Mouse (Mus musculus): ENCODE measurements around the gene Lpcat2. TPM values are rescaled to one million over a fixed set of nuclear protein-coding genes. Genes with fewer than 3 reads are reported as not detected.

The Lpcat2 gene
- polyA plus RNA-seq, 1 experiment from 2014 or later = 4.3 TPM

GRCm38 (mm10) chr8:92828251-92828743 lies 26.8 kb upstream of the Lpcat2 start:
- no peak overlapping the region for H3K27ac ChIP-seq (ENCODE audit: low read depth, low read length)
- peaks cover 8% of the 10 kb centered on the region for H3K27me3 ChIP-seq (replicated peaks; ENCODE audit: control insufficient read depth, insufficient read depth, low read length)
- no peak for DNase-seq (ENCODE audit: low spot score)
- no peaks in the 10 kb centered on the region; the same call in 1 of the 2 replicates for H3K36me3 ChIP-seq (ENCODE audit: control insufficient read depth, insufficient read depth, low read length)
- no peaks in the 10 kb centered on the region for H3K4me1 ChIP-seq (replicated peaks; ENCODE audit: control insufficient read depth, insufficient read depth, low read length)
- H3K9ac ChIP-seq (ENCODE audit: low read depth, low read length) = no peak overlapping the region; the same call in 1 of the 2 replicates
- ATAC-seq (replicated peaks; ENCODE audit: low FRiP score) = no peak
- no peaks in the 10 kb centered on the region for H3K9me3 ChIP-seq (ENCODE audit: control insufficient read depth, low read length)
- H3K4me3 ChIP-seq (ENCODE audit: low read depth, low read length) = peak overlapping the region; percentile 50
- 54% methylated on average over 15 of the region's 15 CpGs for WGBS
- H3K4me2 ChIP-seq = peak overlapping the region; percentile 61

- Histone ChIP-seq H3K4me1 (replicated peaks; ENCODE audit: control insufficient read depth, insufficient read depth, low read length) (no peaks in the 10 kb centered on the region), H3K4me2 (no peak overlapping the region), H3K4me3 (ENCODE audit: low read depth, low read length) (no peak overlapping the region), H3K27me3 (replicated peaks; ENCODE audit: control insufficient read depth, insufficient read depth, low read length) (no peaks in the 10 kb centered on the region), H3K36me3 (ENCODE audit: control insufficient read depth, insufficient read depth, low read length) (no peaks in the 10 kb centered on the region; the same call in 1 of the 2 replicates), H3K9ac (ENCODE audit: low read depth, low read length) (no peak overlapping the region), H3K27ac (ENCODE audit: low read depth, low read length) (no peak overlapping the region), H3K9me3 (ENCODE audit: control insufficient read depth, low read length) (no peaks in the 10 kb centered on the region)
- ATAC-seq (replicated peaks; ENCODE audit: low FRiP score) = no peak
- 46% methylated on average over 5 of the region's 5 CpGs for WGBS
- no peak for DNase-seq (ENCODE audit: low spot score)
Observed at GRCm38 (mm10) chr8:92834065-92834731, 20.9 kb upstream of the Lpcat2 start.

- no peak overlapping the region for H3K9ac ChIP-seq (ENCODE audit: low read depth, low read length)
- no peaks in the 10 kb centered on the region for H3K9me3 ChIP-seq (ENCODE audit: control insufficient read depth, low read length)
- 79% methylated on average over 11 of the region's 11 CpGs for whole genome bisulfite sequencing
- no peak overlapping the region for H3K4me3 ChIP-seq (ENCODE audit: low read depth, low read length)
- no peaks in the 10 kb centered on the region for H3K4me1 ChIP-seq (replicated peaks; ENCODE audit: control insufficient read depth, insufficient read depth, low read length)
- H3K27ac ChIP-seq (ENCODE audit: low read depth, low read length) = no peak overlapping the region
- DNase-seq (ENCODE audit: low spot score) (no peak), ATAC-seq (replicated peaks; ENCODE audit: low FRiP score) (no peak)
- no peak overlapping the region for H3K4me2 ChIP-seq
- H3K27me3 ChIP-seq (replicated peaks; ENCODE audit: control insufficient read depth, insufficient read depth, low read length) = no peaks in the 10 kb centered on the region
- H3K36me3 ChIP-seq (ENCODE audit: control insufficient read depth, insufficient read depth, low read length) = no peaks in the 10 kb centered on the region; the same call in 1 of the 2 replicates
Observed at GRCm38 (mm10) chr8:92834786-92835500, 20.2 kb upstream of the Lpcat2 start.

GRCm38 (mm10) chr8:92835901-92836300 lies 19.2 kb upstream of the Lpcat2 start:
- H3K27ac ChIP-seq (ENCODE audit: low read depth, low read length) = no peak overlapping the region
- no peak for DNase-seq (ENCODE audit: low spot score)
- H3K27me3 ChIP-seq (replicated peaks; ENCODE audit: control insufficient read depth, insufficient read depth, low read length) = no peaks in the 10 kb centered on the region
- H3K4me1 ChIP-seq (replicated peaks; ENCODE audit: control insufficient read depth, insufficient read depth, low read length) = no peaks in the 10 kb centered on the region
- no peak overlapping the region for H3K4me3 ChIP-seq (ENCODE audit: low read depth, low read length)
- H3K9ac ChIP-seq (ENCODE audit: low read depth, low read length) = no peak overlapping the region
- ATAC-seq (replicated peaks; ENCODE audit: low FRiP score) = no peak
- no peaks in the 10 kb centered on the region for H3K9me3 ChIP-seq (ENCODE audit: control insufficient read depth, low read length)
- no peak overlapping the region for H3K4me2 ChIP-seq
- 86% methylated on average over 11 of the region's 11 CpGs for WGBS
- no peaks in the 10 kb centered on the region; the same call in 1 of the 2 replicates for H3K36me3 ChIP-seq (ENCODE audit: control insufficient read depth, insufficient read depth, low read length)

GRCm38 (mm10) chr8:92838616-92839015 lies 16.5 kb upstream of the Lpcat2 start:
- ATAC-seq (replicated peaks; ENCODE audit: low FRiP score) (no peak), DNase-seq (ENCODE audit: low spot score) (no peak)
- Histone ChIP-seq H3K36me3 (ENCODE audit: control insufficient read depth, insufficient read depth, low read length) (0 out of 2 replicates have a peak, but pooled peaks cover 3% of the 10 kb centered on the region), H3K9ac (ENCODE audit: low read depth, low read length) (no peak overlapping the region), H3K27ac (ENCODE audit: low read depth, low read length) (no peak overlapping the region), H3K4me3 (ENCODE audit: low read depth, low read length) (no peak overlapping the region), H3K9me3 (ENCODE audit: control insufficient read depth, low read length) (no peaks in the 10 kb centered on the region), H3K4me2 (no peak overlapping the region), H3K27me3 (replicated peaks; ENCODE audit: control insufficient read depth, insufficient read depth, low read length) (no peaks in the 10 kb centered on the region), H3K4me1 (replicated peaks; ENCODE audit: control insufficient read depth, insufficient read depth, low read length) (no peaks in the 10 kb centered on the region)
- 91% methylated on average over 3 of the region's 3 CpGs for WGBS

GRCm38 (mm10) chr8:92839161-92839560 lies 16.0 kb upstream of the Lpcat2 start:
- no peak for ATAC-seq (replicated peaks; ENCODE audit: low FRiP score)
- H3K4me3 ChIP-seq (ENCODE audit: low read depth, low read length) = no peak overlapping the region
- WGBS = 87% methylated on average over 8 of the region's 8 CpGs

GRCm38 (mm10) chr8:92839876-92840275 lies 15.3 kb upstream of the Lpcat2 start:
- H3K4me3 ChIP-seq (ENCODE audit: low read depth, low read length) = no peak overlapping the region
- H3K4me2 ChIP-seq = no peak overlapping the region
- H3K27ac ChIP-seq (ENCODE audit: low read depth, low read length) = no peak overlapping the region
- no peak for ATAC-seq (replicated peaks; ENCODE audit: low FRiP score)
- 0 out of 2 replicates have a peak, but pooled peaks cover 4% of the 10 kb centered on the region for H3K36me3 ChIP-seq (ENCODE audit: control insufficient read depth, insufficient read depth, low read length)
- no peaks in the 10 kb centered on the region for H3K27me3 ChIP-seq (replicated peaks; ENCODE audit: control insufficient read depth, insufficient read depth, low read length)
- H3K9ac ChIP-seq (ENCODE audit: low read depth, low read length) = no peak overlapping the region
- no peaks in the 10 kb centered on the region for H3K9me3 ChIP-seq (ENCODE audit: control insufficient read depth, low read length)
- H3K4me1 ChIP-seq (replicated peaks; ENCODE audit: control insufficient read depth, insufficient read depth, low read length) = no peaks in the 10 kb centered on the region
- DNase-seq (ENCODE audit: low spot score) = no peak
- 91% methylated on average over 7 of the region's 7 CpGs for WGBS

More at GRCm38 (mm10) chr8:92839161-92839560, 16.0 kb upstream of the Lpcat2 start:
- Histone ChIP-seq H3K9ac (ENCODE audit: low read depth, low read length) (no peak overlapping the region), H3K4me1 (replicated peaks; ENCODE audit: control insufficient read depth, insufficient read depth, low read length) (no peaks in the 10 kb centered on the region), H3K27ac (ENCODE audit: low read depth, low read length) (no peak overlapping the region), H3K9me3 (ENCODE audit: control insufficient read depth, low read length) (no peaks in the 10 kb centered on the region), H3K36me3 (ENCODE audit: control insufficient read depth, insufficient read depth, low read length) (0 out of 2 replicates have a peak, but pooled peaks cover 4% of the 10 kb centered on the region), H3K4me2 (no peak overlapping the region), H3K27me3 (replicated peaks; ENCODE audit: control insufficient read depth, insufficient read depth, low read length) (no peaks in the 10 kb centered on the region)
- DNase-seq (ENCODE audit: low spot score) = no peak

GRCm38 (mm10) chr8:92846684-92847083 lies 8.5 kb upstream of the Lpcat2 start:
- 0 out of 2 replicates have a peak, but pooled peaks cover 4% of the 10 kb centered on the region for H3K36me3 ChIP-seq (ENCODE audit: control insufficient read depth, insufficient read depth, low read length)
- no peak overlapping the region for H3K9ac ChIP-seq (ENCODE audit: low read depth, low read length)
- no peaks in the 10 kb centered on the region for H3K9me3 ChIP-seq (ENCODE audit: control insufficient read depth, low read length)
- no peak overlapping the region for H3K4me3 ChIP-seq (ENCODE audit: low read depth, low read length)
- DNase-seq (ENCODE audit: low spot score) (no peak), ATAC-seq (replicated peaks; ENCODE audit: low FRiP score) (no peak)
- no peak overlapping the region; the same call in 1 of the 2 replicates for H3K4me2 ChIP-seq
- 17% methylated on average over 3 of the region's 3 CpGs for WGBS
- H3K4me1 ChIP-seq (replicated peaks; ENCODE audit: control insufficient read depth, insufficient read depth, low read length) = 0 out of 2 replicates have a peak, but pooled peaks cover 4% of the 10 kb centered on the region
- no peak overlapping the region for H3K27ac ChIP-seq (ENCODE audit: low read depth, low read length)
- no peaks in the 10 kb centered on the region for H3K27me3 ChIP-seq (replicated peaks; ENCODE audit: control insufficient read depth, insufficient read depth, low read length)
